Mouse (Mus musculus) heart, postnatal 0 days (tissue): ENCODE data around the gene Dnajb3.

Experiments used
- CTCF ChIP-seq: IDR thresholded peaks from 2 replicates; pipeline ENCODE4 v1.5.1; 2016; ENCODE audit warnings: antibody characterized with exemption, control low read depth, low read depth
- EP300 ChIP-seq: IDR thresholded peaks from 2 replicates; pipeline ENCODE4 v1.6.1; 2016; ENCODE audit warnings: antibody characterized with exemption, low read depth

DNA sequence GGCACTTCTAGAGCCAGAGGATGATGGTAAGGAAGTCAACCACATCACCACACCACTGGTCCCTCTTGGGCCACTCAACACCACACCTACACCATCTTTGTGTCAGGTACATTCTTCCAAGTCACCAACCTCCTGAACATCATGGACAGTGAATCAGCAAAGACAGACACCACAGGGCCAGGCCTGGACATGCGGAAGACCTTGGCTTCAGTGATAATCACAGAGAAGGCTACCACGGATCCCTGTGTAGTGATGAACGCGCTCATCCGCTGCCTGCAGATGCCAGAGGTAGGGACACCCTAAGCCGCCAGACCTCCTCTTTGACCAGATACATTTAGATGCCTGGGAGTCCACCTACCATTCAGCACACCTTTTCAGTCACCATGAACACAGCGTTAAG, 22.5 kb upstream of the Dnajb3 start:
- TF ChIP-seq CTCF = no peak
- no peak for TF ChIP-seq EP300
